Mouse (Mus musculus) duodenum, adult 2 months (tissue): Measurements from ENCODE around the gene Rasl11b. TPM values are rescaled to one million over a fixed set of nuclear protein-coding genes. Genes with fewer than 3 reads are reported as not detected.

Source experiments
- polyA plus RNA-seq: library from polyadenylated mRNA; depleted of rRNA; stranded (reverse); fragments of >200 nt; gene quantifications from 2 replicates; pipeline ENCODE4 v1.2.3, GENCODE M21; 2012; ENCODE audit warnings: low replicate concordance; rRNA removed

Gene Rasl11b
- polyA plus RNA-seq, result 5.9 and 16.2 TPM in 2 replicates

GRCm38 (mm10) chr5:74194841-74195613 lies at the start of gene Rasl11b:
Gene Rasl11b, plus strand, starts transcription at chr5:74195286.

Other genes with a start within 250 kb of the Rasl11b start
- 0.47 and 1.1 TPM in 2 replicates for gene Usp46, start 126.9 kb upstream of the Rasl11b start, polyA plus RNA-seq